Mouse (Mus musculus): ENCODE measurements around the gene Actr1a. TPM values are rescaled to one million over a fixed set of nuclear protein-coding genes. Genes with fewer than 3 reads are reported as not detected.
A peak's percentile ranks its signal among the peaks of the same experiment; 100 is the strongest.

The Actr1a gene
- polyA plus RNA-seq, 1 experiment from 2014 or later, result 126 TPM

- no peaks in the 10 kb centered on the region for H3K27me3 ChIP-seq (ENCODE audit: control insufficient read depth, insufficient read depth, low read length)
- peaks cover 29% of the 10 kb centered on the region for H3K36me3 ChIP-seq (ENCODE audit: control insufficient read depth, insufficient read depth, low read length)
- WGBS, result 59% methylated on average over 7 of the region's 7 CpGs
- H3K4me2 ChIP-seq (ENCODE audit: low read length), result 0 out of 2 replicates have a peak overlapping the region, but pooled peaks have one; percentile 0
- H3K27ac ChIP-seq (replicated peaks in 1 of 2; ENCODE audit: control insufficient read depth in 1 of 2, insufficient read depth in 1 of 2, low read depth in 2 of 2, low read length in 2 of 2), result no peak overlapping the region
- no peak for ATAC-seq (ENCODE audit: insufficient number of reproducible peaks, insufficient read depth, low FRiP score, low read depth)
- H3K9me3 ChIP-seq (ENCODE audit: control insufficient read depth, low read length), result no peaks in the 10 kb centered on the region
- H3K9ac ChIP-seq (ENCODE audit: low read length), result peak overlapping the region; percentile 42
- H3K4me1 ChIP-seq (ENCODE audit: control insufficient read depth in 2 of 2, insufficient read depth in 2 of 2, low read length in 2 of 2), result peaks cover 14 to 30% of the 10 kb centered on the region in 2 experiments
- H3K4me3 ChIP-seq (ENCODE audit: control insufficient read depth in 1 of 2, insufficient read depth in 1 of 2, low read depth in 1 of 2, low read length in 2 of 2), result no peak overlapping the region
Observed at GRCm38 (mm10) chr19:46399886-46400285, 4.3 kb upstream of the Actr1a start.

GRCm38 (mm10) chr19:46399372-46399771, 3.8 kb upstream of the Actr1a start:
- H3K4me2 ChIP-seq (ENCODE audit: low read length), result 0 out of 2 replicates have a peak overlapping the region, but pooled peaks have one; percentile 0
- 61% methylated on average over 6 of the region's 6 CpGs for WGBS
- H3K4me3 ChIP-seq (ENCODE audit: control insufficient read depth in 1 of 2, insufficient read depth in 1 of 2, low read depth in 1 of 2, low read length in 2 of 2), result no peak overlapping the region
- H3K4me1 ChIP-seq (ENCODE audit: control insufficient read depth in 2 of 2, insufficient read depth in 2 of 2, low read length in 2 of 2), result peaks cover 18 to 34% of the 10 kb centered on the region in 2 experiments
- no peaks in the 10 kb centered on the region for H3K9me3 ChIP-seq (ENCODE audit: control insufficient read depth, low read length)
- no peaks in the 10 kb centered on the region for H3K27me3 ChIP-seq (ENCODE audit: control insufficient read depth, insufficient read depth, low read length)
- H3K9ac ChIP-seq (ENCODE audit: low read length), result no peak overlapping the region; the same call in 1 of the 2 replicates
- no peak for ATAC-seq (ENCODE audit: insufficient number of reproducible peaks, insufficient read depth, low FRiP score, low read depth)
- H3K27ac ChIP-seq (replicated peaks in 1 of 2; ENCODE audit: control insufficient read depth in 1 of 2, insufficient read depth in 1 of 2, low read depth in 2 of 2, low read length in 2 of 2), result no peak overlapping the region
- peaks cover 26% of the 10 kb centered on the region for H3K36me3 ChIP-seq (ENCODE audit: control insufficient read depth, insufficient read depth, low read length)

- Histone ChIP-seq H3K4me3 (ENCODE audit: control insufficient read depth in 1 of 2, insufficient read depth in 1 of 2, low read depth in 1 of 2, low read length in 2 of 2) (peak overlapping the region in 1 of 2 experiments; percentile 76; a peak in 1 of 4 replicates), H3K4me2 (ENCODE audit: low read length) (peak overlapping the region; percentile 74), H3K9ac (ENCODE audit: low read length) (peak overlapping the region; percentile 87), H3K36me3 (ENCODE audit: control insufficient read depth, insufficient read depth, low read length) (peaks cover 18% of the 10 kb centered on the region), H3K4me1 (ENCODE audit: control insufficient read depth in 2 of 2, insufficient read depth in 2 of 2, low read length in 2 of 2) (peaks cover 21 to 41% of the 10 kb centered on the region in 2 experiments), H3K9me3 (ENCODE audit: control insufficient read depth, low read length) (no peaks in the 10 kb centered on the region), H3K27ac (replicated peaks in 1 of 2; ENCODE audit: control insufficient read depth in 1 of 2, insufficient read depth in 1 of 2, low read depth in 2 of 2, low read length in 2 of 2) (no peak overlapping the region), H3K27me3 (ENCODE audit: control insufficient read depth, insufficient read depth, low read length) (no peaks in the 10 kb centered on the region)
- ATAC-seq (ENCODE audit: insufficient number of reproducible peaks, insufficient read depth, low FRiP score, low read depth), result no peak
- 41% methylated on average over 3 of the region's 3 CpGs for WGBS
Observed at GRCm38 (mm10) chr19:46398401-46398800, 2.9 kb upstream of the Actr1a start.

- Histone ChIP-seq H3K9me3 (ENCODE audit: control insufficient read depth, low read length) (no peaks in the 10 kb centered on the region), H3K4me3 (ENCODE audit: control insufficient read depth in 1 of 2, insufficient read depth in 1 of 2, low read depth in 1 of 2, low read length in 2 of 2) (peak overlapping the region; percentile 76 to 92), H3K9ac (ENCODE audit: low read length) (peak overlapping the region; percentile 87), H3K36me3 (ENCODE audit: control insufficient read depth, insufficient read depth, low read length) (peaks cover 9% of the 10 kb centered on the region), H3K27ac (replicated peaks in 1 of 2; ENCODE audit: control insufficient read depth in 1 of 2, insufficient read depth in 1 of 2, low read depth in 2 of 2, low read length in 2 of 2) (peak overlapping the region; percentile 68 to 79), H3K27me3 (ENCODE audit: control insufficient read depth, insufficient read depth, low read length) (no peaks in the 10 kb centered on the region), H3K4me2 (ENCODE audit: low read length) (peak overlapping the region; percentile 74), H3K4me1 (ENCODE audit: control insufficient read depth in 2 of 2, insufficient read depth in 2 of 2, low read length in 2 of 2) (peaks cover 21 to 41% of the 10 kb centered on the region in 2 experiments)
- WGBS, result 2% methylated on average over 19 of the region's 19 CpGs
- no peak for ATAC-seq (ENCODE audit: insufficient number of reproducible peaks, insufficient read depth, low FRiP score, low read depth)
Observed at GRCm38 (mm10) chr19:46397436-46398001, 2.0 kb upstream of the Actr1a start.

- peaks cover 21 to 41% of the 10 kb centered on the region in 2 experiments for H3K4me1 ChIP-seq (ENCODE audit: control insufficient read depth in 2 of 2, insufficient read depth in 2 of 2, low read length in 2 of 2)
- H3K27ac ChIP-seq (replicated peaks in 1 of 2; ENCODE audit: control insufficient read depth in 1 of 2, insufficient read depth in 1 of 2, low read depth in 2 of 2, low read length in 2 of 2), result peak within 1 kb of the TSS; percentile 68 to 79
- peak; percentile 88 for ATAC-seq (ENCODE audit: insufficient number of reproducible peaks, insufficient read depth, low FRiP score, low read depth)
- under 1% methylated on average over 56 of the region's 57 CpGs for WGBS
- peak within 1 kb of the TSS; percentile 89 to 92 for H3K4me3 ChIP-seq (ENCODE audit: control insufficient read depth in 1 of 2, insufficient read depth in 1 of 2, low read depth in 1 of 2, low read length in 2 of 2)
- peaks cover 7% of the 10 kb centered on the region for H3K36me3 ChIP-seq (ENCODE audit: control insufficient read depth, insufficient read depth, low read length)
- no peaks in the 10 kb centered on the region for H3K27me3 ChIP-seq (ENCODE audit: control insufficient read depth, insufficient read depth, low read length)
- no peaks in the 10 kb centered on the region for H3K9me3 ChIP-seq (ENCODE audit: control insufficient read depth, low read length)
- peak within 1 kb of the TSS; percentile 93 for H3K9ac ChIP-seq (ENCODE audit: low read length)
- H3K4me2 ChIP-seq (ENCODE audit: low read length), result peak within 1 kb of the TSS; percentile 74
Observed at GRCm38 (mm10) chr19:46396686-46397435, 1.3 kb upstream of the Actr1a start, which contains the start of gene Sufu. Gene Sufu, plus strand, starts transcription at chr19:46396896.

- H3K27ac ChIP-seq (replicated peaks in 1 of 2; ENCODE audit: control insufficient read depth in 1 of 2, insufficient read depth in 1 of 2, low read depth in 2 of 2, low read length in 2 of 2), result 0 out of 4 replicates have a peak overlapping the region, but pooled peaks of 1 of the 2 experiments have one; percentile 2
- H3K9ac ChIP-seq (ENCODE audit: low read length), result peak overlapping the region; percentile 93; the same call in 1 of the 2 replicates
- no peak for ATAC-seq (ENCODE audit: insufficient number of reproducible peaks, insufficient read depth, low FRiP score, low read depth)
- peak overlapping the region; percentile 71 for H3K4me2 ChIP-seq (ENCODE audit: low read length)
- WGBS, result 12% methylated on average over 8 of the region's 8 CpGs
- no peaks in the 10 kb centered on the region for H3K27me3 ChIP-seq (ENCODE audit: control insufficient read depth, insufficient read depth, low read length)
- peak overlapping the region; percentile 80 to 89; a peak in 3 of 4 replicates for H3K4me3 ChIP-seq (ENCODE audit: control insufficient read depth in 1 of 2, insufficient read depth in 1 of 2, low read depth in 1 of 2, low read length in 2 of 2)
- H3K9me3 ChIP-seq (ENCODE audit: control insufficient read depth, low read length), result no peaks in the 10 kb centered on the region
- H3K36me3 ChIP-seq (ENCODE audit: control insufficient read depth, insufficient read depth, low read length), result peaks cover 6% of the 10 kb centered on the region
- H3K4me1 ChIP-seq (ENCODE audit: control insufficient read depth in 2 of 2, insufficient read depth in 2 of 2, low read length in 2 of 2), result peaks cover 21 to 41% of the 10 kb centered on the region in 2 experiments
Observed at GRCm38 (mm10) chr19:46396109-46396508, 561 bp upstream of the Actr1a start.

- H3K9me3 ChIP-seq (ENCODE audit: control insufficient read depth, low read length), result no peaks in the 10 kb centered on the region
- H3K27me3 ChIP-seq (ENCODE audit: control insufficient read depth, insufficient read depth, low read length), result no peaks in the 10 kb centered on the region
- peak overlapping the region; percentile 63 for H3K9ac ChIP-seq (ENCODE audit: low read length)
- peak overlapping the region; percentile 80 to 89 for H3K4me3 ChIP-seq (ENCODE audit: control insufficient read depth in 1 of 2, insufficient read depth in 1 of 2, low read depth in 1 of 2, low read length in 2 of 2)
- WGBS, result 3% methylated on average over 10 of the region's 10 CpGs
- no peak overlapping the region for H3K27ac ChIP-seq (replicated peaks in 1 of 2; ENCODE audit: control insufficient read depth in 1 of 2, insufficient read depth in 1 of 2, low read depth in 2 of 2, low read length in 2 of 2)
- no peak for ATAC-seq (ENCODE audit: insufficient number of reproducible peaks, insufficient read depth, low FRiP score, low read depth)
- H3K36me3 ChIP-seq (ENCODE audit: control insufficient read depth, insufficient read depth, low read length), result peaks cover 8% of the 10 kb centered on the region; the same call in 1 of the 2 replicates
- H3K4me1 ChIP-seq (ENCODE audit: control insufficient read depth in 2 of 2, insufficient read depth in 2 of 2, low read length in 2 of 2), result peaks cover 19 to 37% of the 10 kb centered on the region in 2 experiments
- H3K4me2 ChIP-seq (ENCODE audit: low read length), result peak overlapping the region; percentile 84
Observed at GRCm38 (mm10) chr19:46394712-46395108, 838 bp downstream of the Actr1a start.

All from heart, embryonic 14.5 days (tissue).